Mouse (Mus musculus) thymus, postnatal 0 days (tissue): Measurements from ENCODE around the gene Slc7a6os. TPM values are rescaled to one million over a fixed set of nuclear protein-coding genes. Genes with fewer than 3 reads are reported as not detected.

Experiments used
- DNase-seq: peaks from one replicate; pipeline ENCODE4 v3.0.0-alpha.2; 2015; ENCODE audit warnings: low spot score
- polyA plus RNA-seq: library from polyadenylated mRNA; unstranded; fragments of >200 nt; fragmentation: Nextera tagmentation; extraction: Ambion mirVana; gene quantifications from 2 replicates; pipeline ENCODE4 v1.2.1, GENCODE M21; 2015

Slc7a6os gene
- polyA plus RNA-seq, 1 experiment from 2014 or later: 47.5 TPM

DNA sequence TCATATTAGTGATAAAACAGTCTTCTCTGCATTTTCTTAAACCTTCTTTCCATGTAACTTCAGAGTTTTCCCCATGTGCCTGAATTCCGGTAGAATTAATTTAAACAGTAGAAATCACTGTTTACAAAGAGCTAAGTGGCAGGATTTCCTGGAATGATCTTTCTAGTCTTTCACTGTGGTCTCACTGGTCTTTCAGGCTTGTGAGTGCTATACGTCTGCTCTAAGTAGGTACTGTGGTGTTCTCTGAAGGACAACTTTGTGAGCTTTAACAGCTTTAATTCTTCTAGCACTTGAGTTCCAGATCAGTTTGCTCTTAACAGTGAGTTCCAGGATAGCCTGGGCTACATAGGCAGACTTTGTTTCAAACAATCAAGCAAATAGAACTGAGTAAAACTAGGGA lies 32.3 kb downstream of the Slc7a6os start:
- DNase-seq: no peak

- no peak for DNase-seq
These were observed 33.1 kb downstream of the Slc7a6os start for GRCm38 (mm10) chr8:106177594-106177993.

- no peak for DNase-seq
These were observed 33.8 kb downstream of the Slc7a6os start for GRCm38 (mm10) chr8:106176891-106177290.

DNA sequence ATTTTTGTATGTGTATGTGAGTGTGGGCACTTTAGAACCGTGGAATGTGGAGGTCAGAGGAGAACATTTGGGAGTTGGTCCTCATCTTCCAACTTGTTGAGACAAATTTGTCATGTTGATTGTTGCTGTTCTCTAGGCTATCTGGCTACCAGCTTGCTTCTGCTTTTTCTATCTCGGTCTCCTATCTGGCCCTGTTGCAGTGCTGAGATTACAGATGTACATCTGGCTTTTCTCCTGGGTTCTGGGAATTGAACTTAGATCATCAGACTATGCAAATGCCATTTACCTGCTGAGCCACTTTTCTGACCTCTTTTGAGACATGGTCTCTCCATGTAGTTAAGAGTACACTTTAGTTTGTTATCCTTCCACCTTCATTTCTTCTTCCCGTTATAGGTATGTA lies 37.2 kb downstream of the Slc7a6os start:
- no peak for DNase-seq

GRCm38 (mm10) chr8:106169934-106170480 lies 40.7 kb downstream of the Slc7a6os start:
- DNase-seq: peak; percentile 26

DNA sequence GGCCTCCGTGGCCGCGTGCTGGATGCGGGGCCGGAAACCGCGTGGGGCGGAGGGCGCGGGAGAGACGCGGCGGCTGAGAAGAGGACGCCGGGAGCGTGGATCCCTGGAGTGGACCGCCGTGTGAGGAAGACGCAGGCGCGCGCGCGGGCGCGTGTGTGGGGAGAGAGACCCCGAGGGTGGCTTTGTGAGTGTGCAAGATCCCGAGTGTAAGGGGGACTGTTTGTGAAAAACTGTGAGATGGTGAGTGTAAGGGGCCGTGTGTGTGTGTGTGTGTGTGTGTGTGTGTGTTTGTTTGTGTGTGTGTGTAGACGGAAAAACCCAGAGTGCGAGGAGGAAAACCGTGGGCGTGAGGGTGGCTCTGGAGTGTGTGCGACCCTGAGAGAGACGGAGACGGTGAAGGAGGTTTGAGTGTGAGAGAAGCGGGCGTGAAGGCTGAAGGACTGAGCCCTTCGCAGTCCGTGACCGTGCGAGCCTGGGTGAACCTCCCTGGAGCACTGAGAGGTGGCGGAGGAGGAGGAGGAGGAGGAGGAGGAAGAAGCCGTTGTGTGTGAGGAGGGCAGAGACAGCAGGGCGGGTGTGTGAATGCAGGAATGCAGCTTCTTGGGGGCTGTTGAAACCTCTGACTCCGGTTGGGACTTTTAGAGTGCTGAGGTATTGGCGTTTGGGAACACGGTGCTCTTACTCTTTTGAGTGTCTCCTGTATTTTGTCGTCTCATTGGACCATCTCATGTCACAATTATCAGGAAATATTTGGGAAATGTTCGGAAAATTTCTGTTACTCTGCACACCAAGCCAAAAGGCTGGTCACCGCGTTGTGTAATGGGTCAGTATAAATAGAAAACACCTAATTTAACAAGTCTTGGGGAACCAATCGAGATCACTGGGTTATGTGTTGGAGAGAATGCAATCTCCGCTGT lies 41.5 kb downstream of the Slc7a6os start:
- peak; percentile 45 for DNase-seq

- DNase-seq: peak; percentile 91
These were observed 42.2 kb downstream of the Slc7a6os start, which contains the start of gene Slc7a6 for GRCm38 (mm10) chr8:106168356-106169016. Gene Slc7a6, plus strand, starts transcription at chr8:106168857.

DNA sequence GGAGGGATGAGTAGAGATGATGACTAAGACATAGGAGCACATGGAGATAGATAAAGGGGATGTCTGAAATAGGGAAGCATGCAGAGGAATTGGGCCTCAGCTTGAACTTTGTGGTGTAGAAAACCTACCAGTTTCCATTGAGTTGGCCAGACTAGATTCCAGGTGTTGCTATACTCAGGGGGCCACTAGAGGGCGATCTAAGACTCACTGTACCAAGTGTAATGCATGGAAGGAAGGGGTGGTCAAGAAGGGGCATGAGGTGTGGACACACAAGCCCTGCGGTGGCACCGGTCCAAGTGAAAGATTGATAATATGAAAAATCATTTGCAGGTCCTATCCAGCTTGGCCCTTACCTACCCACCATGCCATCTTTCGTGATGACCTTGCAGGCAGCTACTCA lies 45.3 kb downstream of the Slc7a6os start:
- peak; percentile 67 for DNase-seq

DNA sequence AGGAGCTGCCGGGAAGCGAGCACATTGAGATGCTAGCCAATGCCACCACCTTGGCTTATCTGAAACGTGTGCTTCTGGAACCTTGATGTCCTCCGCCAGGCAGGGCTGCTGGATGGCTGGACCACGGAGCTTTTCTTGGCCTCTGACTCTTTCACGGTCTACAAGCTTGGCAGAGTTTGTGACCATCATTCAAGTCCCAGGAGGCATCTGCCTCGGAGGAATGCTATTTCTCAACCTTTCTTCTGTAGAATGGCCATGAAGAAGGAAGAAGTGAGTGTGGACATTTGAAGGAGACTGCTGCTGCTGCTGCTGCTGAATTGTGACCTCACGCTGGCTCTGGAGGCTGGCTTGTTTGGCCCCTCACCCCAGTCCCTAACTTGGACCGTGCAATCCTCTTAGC lies 47.5 kb downstream of the Slc7a6os start:
- DNase-seq: no peak

DNA sequence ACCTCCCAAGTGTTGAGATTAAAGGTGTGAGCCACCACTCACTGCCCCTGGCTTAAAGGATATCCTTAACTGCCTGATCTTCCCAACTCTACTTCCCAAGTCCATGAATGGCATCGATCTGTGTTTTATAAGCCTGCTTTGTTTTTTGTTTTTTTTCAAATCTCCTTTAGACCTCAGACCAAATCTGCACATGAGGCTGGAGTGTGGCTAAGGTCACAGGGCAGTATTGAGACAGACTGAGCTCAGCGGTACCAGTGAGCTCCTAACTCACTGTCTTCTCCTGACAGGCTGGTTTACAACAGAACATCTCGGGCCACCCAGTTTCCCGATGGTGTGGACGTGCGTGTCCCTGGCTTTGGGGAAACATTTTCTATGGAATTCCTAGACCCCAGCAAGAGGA lies 50.9 kb downstream of the Slc7a6os start:
- no peak for DNase-seq

GRCm38 (mm10) chr8:106158381-106158780 lies 52.4 kb downstream of the Slc7a6os start:
- DNase-seq: no peak

- DNase-seq: no peak
These were observed 53.3 kb downstream of the Slc7a6os start for GRCm38 (mm10) chr8:106157419-106157818.

DNA sequence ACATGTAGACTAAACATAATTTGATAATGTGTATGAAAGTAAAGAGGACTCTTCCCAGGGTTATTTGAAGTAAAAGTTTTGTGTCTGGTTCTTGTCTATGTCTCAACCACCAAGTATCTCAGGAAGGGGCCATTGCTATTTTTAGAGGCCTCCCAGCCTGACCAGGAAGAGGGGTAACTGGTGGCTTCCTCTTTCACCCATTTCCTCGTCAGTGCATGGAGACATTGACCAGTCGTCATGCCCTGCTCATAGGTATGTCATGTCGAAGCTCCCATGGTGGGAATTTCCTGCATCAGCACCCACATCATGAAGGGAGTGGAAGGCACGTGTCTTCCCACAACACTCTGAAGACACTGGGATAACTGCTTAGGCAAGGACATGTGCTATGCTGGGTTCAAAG lies 57.9 kb downstream of the Slc7a6os start:
- no peak for DNase-seq

GRCm38 (mm10) chr8:106151041-106151440 lies 59.7 kb downstream of the Slc7a6os start:
- no peak for DNase-seq

Other genes starting within 250 kb of the Slc7a6os start
- 17.5 and 18.6 TPM in 2 replicates for gene Slc12a4, start 244.8 kb downstream of the Slc7a6os start, polyA plus RNA-seq
- not detected in 2 replicates for gene Dpep3, start 231.5 kb downstream of the Slc7a6os start, polyA plus RNA-seq
- gene Dus2, start 219.6 kb downstream of the Slc7a6os start, polyA plus RNA-seq: 25.6 TPM in 2 replicates
- 0.20 TPM in 1 of 2 replicates, not detected in the other for gene Dpep2nb, start 205.0 kb downstream of the Slc7a6os start, polyA plus RNA-seq
- 21.3 and 21.7 TPM in 2 replicates for gene Ddx28, start 199.1 kb downstream of the Slc7a6os start, polyA plus RNA-seq
- gene Nfatc3, start 152.1 kb downstream of the Slc7a6os start, polyA plus RNA-seq: 19.7 and 26.6 TPM in 2 replicates
- 8.8 and 9.6 TPM in 2 replicates for gene Esrp2, start 74.0 kb downstream of the Slc7a6os start, polyA plus RNA-seq
- 11.0 and 11.7 TPM in 2 replicates for gene Pla2g15, start 60.5 kb downstream of the Slc7a6os start, polyA plus RNA-seq
- gene Slc7a6, start 42.1 kb downstream of the Slc7a6os start, polyA plus RNA-seq: 86.2 and 87.1 TPM in 2 replicates
- 42.8 and 44.5 TPM in 2 replicates for gene Prmt7, start within 50 bp of the Slc7a6os start, polyA plus RNA-seq
- 1.1 and 1.5 TPM in 2 replicates for gene Smpd3, start 127.1 kb upstream of the Slc7a6os start, polyA plus RNA-seq
- 10.5 and 11.9 TPM in 2 replicates for gene Zfp90, start 204.4 kb upstream of the Slc7a6os start, polyA plus RNA-seq